Mouse (Mus musculus) urinary bladder, postnatal 0 days (tissue): ENCODE results near the gene Cntnap1. TPM values are rescaled to one million over a fixed set of nuclear protein-coding genes. Genes with fewer than 3 reads are reported as not detected.

ENCODE experiments used
- microRNA-seq: library from miRNA; unstranded; fragments of <30 nt; microRNA quantifications from one replicate; pipeline ENCODE4, GENCODE M21; 2016
- polyA plus RNA-seq: library from polyadenylated mRNA; unstranded; fragments of >200 nt; fragmentation: Nextera tagmentation; extraction: Ambion mirVana; gene quantifications from 2 replicates; pipeline ENCODE4 v1.2.1, GENCODE M21; 2015

Gene Cntnap1
- 1.3 TPM in 2 replicates for polyA plus RNA-seq

GRCm38 (mm10) chr11:101170354-101170810 is at the start of gene Cntnap1:
Gene Cntnap1, plus strand, starts transcription at chr11:101170523.

GRCm38 (mm10) chr11:101155728-101156371 is 14.5 kb upstream of the Cntnap1 start, which contains the start of gene Tubg2:
Gene Tubg2, plus strand, starts transcription at chr11:101155907.

GRCm38 (mm10) chr11:101170811-101171610 is 688 bp downstream of the Cntnap1 start, which contains the start of gene Plekhh3:
Gene Plekhh3, minus strand, starts transcription at chr11:101171351.

GRCm38 (mm10) chr11:101174851-101175628 is 4.7 kb downstream of the Cntnap1 start, which contains the start of gene Ccr10:
Gene Ccr10, minus strand, starts transcription at chr11:101175443.

GRCm38 (mm10) chr11:101226065-101226701 is 55.9 kb downstream of the Cntnap1 start, which contains the start of gene Ezh1:
Gene Ezh1, minus strand, starts transcription at chr11:101226463.

Small RNAs within 50 kb of the gene (microRNA-seq; reads per million reads assigned to microRNA genes)
- not detected for gene Gm27626

Other genes starting within 250 kb of the Cntnap1 start
- gene Stat3, start 231.0 kb upstream of the Cntnap1 start, polyA plus RNA-seq = 90.7 and 115 TPM in 2 replicates
- gene Cavin1, start 199.6 kb upstream of the Cntnap1 start, polyA plus RNA-seq = 779 and 981 TPM in 2 replicates
- 51.3 and 56.7 TPM in 2 replicates for gene Atp6v0a1, start 161.1 kb upstream of the Cntnap1 start, polyA plus RNA-seq
- 16.3 and 19.0 TPM in 2 replicates for gene Naglu, start 100.5 kb upstream of the Cntnap1 start, polyA plus RNA-seq
- gene Hsd17b1, start 92.1 kb upstream of the Cntnap1 start, polyA plus RNA-seq = 0.16 TPM in 1 of 2 replicates, not detected in the other
- 18.1 and 18.4 TPM in 2 replicates for gene Coasy, start 88.0 kb upstream of the Cntnap1 start, polyA plus RNA-seq
- 21.3 and 26.0 TPM in 2 replicates for gene Mlx, start 83.2 kb upstream of the Cntnap1 start, polyA plus RNA-seq
- gene Psmc3ip, start 75.1 kb upstream of the Cntnap1 start, polyA plus RNA-seq = 9.1 and 9.5 TPM in 2 replicates
- gene Retreg3, start 50.6 kb upstream of the Cntnap1 start, polyA plus RNA-seq = 16.2 TPM in 2 replicates
- 29.7 and 31.9 TPM in 2 replicates for gene Tubg1, start 50.6 kb upstream of the Cntnap1 start, polyA plus RNA-seq
- gene Tubg2, start 14.6 kb upstream of the Cntnap1 start, polyA plus RNA-seq = 3.0 and 3.1 TPM in 2 replicates
- gene Plekhh3, start 828 bp downstream of the Cntnap1 start, polyA plus RNA-seq = 14.0 and 14.4 TPM in 2 replicates
- gene Ccr10, start 4.9 kb downstream of the Cntnap1 start, polyA plus RNA-seq = 0.14 and 0.24 TPM in 2 replicates
- gene Ezh1, start 55.9 kb downstream of the Cntnap1 start, polyA plus RNA-seq = 10.8 and 11.8 TPM in 2 replicates
- gene Ramp2, start 75.5 kb downstream of the Cntnap1 start, polyA plus RNA-seq = 49.3 and 59.1 TPM in 2 replicates
- gene Vps25, start 83.2 kb downstream of the Cntnap1 start, polyA plus RNA-seq = 102 and 109 TPM in 2 replicates
- gene Wnk4, start 90.0 kb downstream of the Cntnap1 start, polyA plus RNA-seq = 1.3 and 2.3 TPM in 2 replicates
- 0.35 and 0.41 TPM in 2 replicates for gene Cntd1, start 108.5 kb downstream of the Cntnap1 start, polyA plus RNA-seq
- gene Coa3, start 108.6 kb downstream of the Cntnap1 start, polyA plus RNA-seq = 170 and 173 TPM in 2 replicates
- gene Becn1, start 131.8 kb downstream of the Cntnap1 start, polyA plus RNA-seq = 107 and 110 TPM in 2 replicates
- 61.2 and 66.0 TPM in 2 replicates for gene Psme3, start 145.7 kb downstream of the Cntnap1 start, polyA plus RNA-seq
- gene Aoc2, start 154.5 kb downstream of the Cntnap1 start, polyA plus RNA-seq = 0.31 and 0.41 TPM in 2 replicates
- gene Aoc3, start 160.1 kb downstream of the Cntnap1 start, polyA plus RNA-seq = 16.2 and 16.9 TPM in 2 replicates
- 0.23 TPM in 2 replicates for gene G6pc, start 197.0 kb downstream of the Cntnap1 start, polyA plus RNA-seq
- 22.9 and 26.4 TPM in 2 replicates for gene Aarsd1, start 247.1 kb downstream of the Cntnap1 start, polyA plus RNA-seq